Mouse (Mus musculus) lung, adult 2 months (tissue): ENCODE data around the gene Tubb4b.

ENCODE experiments used
- CTCF ChIP-seq: fragments of 200-500 bp; IDR thresholded peaks from 2 replicates; pipeline ENCODE4 v1.5.1; 2011; ENCODE audit warnings: mild to moderate bottlenecking, low read length, control low read depth; ENCODE audit not compliant: insufficient read depth
- POLR2A ChIP-seq: fragments of 200-500 bp; IDR thresholded peaks from 2 replicates; pipeline ENCODE4 v1.6.1; 2011; ENCODE audit warnings: low read depth, mild to moderate bottlenecking, control low read depth, low read length, borderline replicate concordance; ENCODE audit errors: extremely low read depth

DNA sequence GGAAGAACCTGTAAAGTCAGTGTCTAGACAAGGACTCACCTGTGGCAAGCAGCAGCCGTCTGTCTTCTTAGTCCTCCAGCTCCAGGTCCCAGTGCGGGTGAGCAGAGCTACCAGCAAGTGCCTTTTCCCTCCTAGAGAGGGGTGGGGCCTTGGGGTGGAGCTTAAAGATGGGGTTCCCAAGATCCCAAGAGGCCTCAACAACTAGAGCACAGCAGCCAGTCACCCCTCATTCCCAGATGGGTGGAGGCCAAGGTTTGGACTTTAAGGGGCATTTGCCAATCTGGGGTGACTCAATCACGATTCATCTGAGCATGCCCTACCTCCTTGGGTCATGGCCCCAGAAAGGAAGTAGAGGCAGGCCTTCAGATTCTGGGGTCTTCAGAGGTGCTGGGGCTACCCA lies 15.3 kb upstream of the Tubb4b start:
- TF ChIP-seq POLR2A (no peak), CTCF (no peak)
